Mouse (Mus musculus): ENCODE data around the gene Dph1. TPM values are rescaled to one million over a fixed set of nuclear protein-coding genes. Genes with fewer than 3 reads are reported as not detected.

The Dph1 gene
- polyA plus RNA-seq, 1 experiment = 33.8 TPM

DNA sequence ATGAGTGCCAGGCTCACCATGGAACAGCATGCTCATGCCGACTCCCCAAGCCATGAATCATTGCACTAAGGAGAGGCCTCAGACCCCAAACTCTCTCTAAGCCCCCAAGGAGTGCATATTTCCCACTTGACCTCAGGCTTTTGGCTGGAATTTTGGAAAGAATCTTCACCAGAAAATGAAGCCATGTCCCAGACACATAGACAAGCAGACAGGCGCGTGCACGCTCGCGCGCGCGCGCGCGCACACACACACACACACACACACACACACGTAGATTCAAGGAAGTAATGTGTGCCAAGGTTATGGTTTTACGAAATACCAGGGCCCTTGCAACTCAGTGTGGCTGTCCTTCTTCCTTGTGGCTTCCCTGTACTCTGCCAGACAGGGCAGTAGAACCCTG lies 32.6 kb downstream of the Dph1 start:
- Histone ChIP-seq H3K4me3 (ENCODE audit: control insufficient read depth, insufficient read depth, low read length) (no peak overlapping the region), H3K36me3 (ENCODE audit: control insufficient read depth, insufficient read depth, low read length) (peaks cover 7% of the 10 kb centered on the region; the same call in 1 of the 2 replicates), H3K27ac (ENCODE audit: control insufficient read depth, insufficient read depth, low read length) (no peak overlapping the region), H3K27me3 (ENCODE audit: control insufficient read depth, insufficient read depth, low read length) (no peaks in the 10 kb centered on the region), H3K4me1 (replicated peaks; ENCODE audit: control insufficient read depth, insufficient read depth, low read length) (peaks cover 5% of the 10 kb centered on the region; the same call in 1 of the 2 replicates)
- WGBS = 95% methylated on average over 14 of the region's 14 CpGs
- DNase-seq = no peak
- TF ChIP-seq CTCF (IDR thresholded peaks at IDR 0.05; ENCODE audit: borderline replicate concordance, control insufficient read depth, extremely low read depth, insufficient read depth, low read length, poor library complexity) (no peak), POLR2A (IDR thresholded peaks at IDR 0.05; ENCODE audit: control insufficient read depth, extremely low read depth, insufficient read depth, low read length, poor library complexity) (no peak)

DNA sequence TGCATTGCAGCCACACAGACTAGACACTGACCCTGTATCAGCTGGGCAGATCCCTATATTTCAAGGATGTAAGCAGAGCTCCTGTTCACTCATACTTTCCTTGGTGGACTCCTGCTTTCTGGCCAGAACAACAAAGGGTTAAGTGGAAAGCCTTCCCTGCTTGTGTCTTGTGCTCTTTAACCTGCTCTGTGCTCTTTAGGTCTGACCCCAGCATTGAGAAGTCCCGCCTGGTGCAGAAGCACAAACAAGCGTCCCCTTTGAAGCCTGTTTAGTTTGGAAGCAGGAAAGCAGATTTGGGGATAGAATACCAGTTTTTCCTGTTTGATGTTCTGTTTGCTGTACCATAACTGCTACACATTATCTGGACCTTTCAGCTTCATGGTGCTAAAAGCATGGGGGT lies 33.1 kb downstream of the Dph1 start:
- DNase-seq = no peak
- no peaks in the 10 kb centered on the region for H3K27me3 ChIP-seq (ENCODE audit: control insufficient read depth, insufficient read depth, low read length)
- peaks cover 7% of the 10 kb centered on the region; the same call in 1 of the 2 replicates for H3K4me1 ChIP-seq (replicated peaks; ENCODE audit: control insufficient read depth, insufficient read depth, low read length)
- peaks cover 6% of the 10 kb centered on the region; the same call in 1 of the 2 replicates for H3K36me3 ChIP-seq (ENCODE audit: control insufficient read depth, insufficient read depth, low read length)
- no peak overlapping the region for H3K27ac ChIP-seq (ENCODE audit: control insufficient read depth, insufficient read depth, low read length)
- TF ChIP-seq CTCF (IDR thresholded peaks at IDR 0.05; ENCODE audit: borderline replicate concordance, control insufficient read depth, extremely low read depth, insufficient read depth, low read length, poor library complexity) (no peak), POLR2A (IDR thresholded peaks at IDR 0.05; ENCODE audit: control insufficient read depth, extremely low read depth, insufficient read depth, low read length, poor library complexity) (no peak)
- no peak overlapping the region for H3K4me3 ChIP-seq (ENCODE audit: control insufficient read depth, insufficient read depth, low read length)
- 85% methylated on average over 2 of the region's 2 CpGs for WGBS

DNA sequence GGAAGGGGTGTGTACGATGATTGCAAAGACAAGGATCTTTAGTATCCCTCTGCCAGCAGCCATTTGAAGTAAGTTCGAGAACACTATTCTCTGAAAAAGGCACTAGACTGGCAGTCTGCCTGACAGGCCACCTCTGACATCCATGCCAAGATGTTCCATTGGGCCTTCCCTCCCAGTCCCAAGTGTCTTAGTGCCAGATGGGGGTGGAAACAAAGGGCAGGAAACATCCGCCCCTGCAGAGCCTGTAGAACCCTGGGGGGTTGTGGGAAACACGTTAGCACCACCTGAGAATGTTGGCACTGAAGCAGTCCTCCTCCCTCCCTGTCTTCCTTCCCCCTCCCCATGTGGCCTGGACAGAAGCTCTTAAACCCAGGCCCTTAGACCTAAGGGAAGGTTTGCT lies 34.0 kb downstream of the Dph1 start:
- Histone ChIP-seq H3K27me3 (ENCODE audit: control insufficient read depth, insufficient read depth, low read length) (no peaks in the 10 kb centered on the region), H3K36me3 (ENCODE audit: control insufficient read depth, insufficient read depth, low read length) (no peaks in the 10 kb centered on the region), H3K4me3 (ENCODE audit: control insufficient read depth, insufficient read depth, low read length) (no peak overlapping the region), H3K27ac (ENCODE audit: control insufficient read depth, insufficient read depth, low read length) (no peak overlapping the region), H3K4me1 (replicated peaks; ENCODE audit: control insufficient read depth, insufficient read depth, low read length) (peaks cover 7% of the 10 kb centered on the region; the same call in 1 of the 2 replicates)
- DNase-seq = no peak
- TF ChIP-seq CTCF (IDR thresholded peaks at IDR 0.05; ENCODE audit: borderline replicate concordance, control insufficient read depth, extremely low read depth, insufficient read depth, low read length, poor library complexity) (no peak), POLR2A (IDR thresholded peaks at IDR 0.05; ENCODE audit: control insufficient read depth, extremely low read depth, insufficient read depth, low read length, poor library complexity) (no peak)
- WGBS = 71% methylated on average over 4 of the region's 4 CpGs

DNA sequence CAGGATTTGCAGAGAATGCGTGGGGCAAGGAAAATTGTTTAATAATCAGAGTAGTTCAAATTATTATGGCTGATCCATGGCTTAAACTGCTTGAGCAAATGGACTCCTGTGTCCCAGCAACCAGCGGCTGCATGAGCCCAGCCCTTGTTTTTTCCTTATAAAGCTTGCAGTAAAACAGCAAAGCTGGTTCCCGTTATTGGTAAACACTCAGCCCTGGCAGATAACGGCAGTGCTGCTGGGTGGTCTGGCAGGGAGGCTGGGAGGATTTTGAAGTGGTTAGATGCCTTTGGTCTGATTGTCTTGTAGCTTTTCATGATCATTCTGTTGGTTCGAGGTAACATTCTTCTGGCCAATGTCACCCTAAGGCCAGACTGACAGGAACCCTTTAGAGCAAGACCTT lies 34.6 kb downstream of the Dph1 start:
- WGBS = 82% methylated on average over 5 of the region's 5 CpGs
- Histone ChIP-seq H3K27ac (ENCODE audit: control insufficient read depth, insufficient read depth, low read length) (no peak overlapping the region), H3K27me3 (ENCODE audit: control insufficient read depth, insufficient read depth, low read length) (no peaks in the 10 kb centered on the region), H3K4me3 (ENCODE audit: control insufficient read depth, insufficient read depth, low read length) (no peak overlapping the region), H3K36me3 (ENCODE audit: control insufficient read depth, insufficient read depth, low read length) (no peaks in the 10 kb centered on the region; the same call in 1 of the 2 replicates), H3K4me1 (replicated peaks; ENCODE audit: control insufficient read depth, insufficient read depth, low read length) (peaks cover 7% of the 10 kb centered on the region; the same call in 1 of the 2 replicates)
- no peak for DNase-seq
- TF ChIP-seq CTCF (IDR thresholded peaks at IDR 0.05; ENCODE audit: borderline replicate concordance, control insufficient read depth, extremely low read depth, insufficient read depth, low read length, poor library complexity) (no peak), POLR2A (IDR thresholded peaks at IDR 0.05; ENCODE audit: control insufficient read depth, extremely low read depth, insufficient read depth, low read length, poor library complexity) (no peak)

GRCm38 (mm10) chr11:75155985-75156384 lies 35.1 kb downstream of the Dph1 start:
- no peak for TF ChIP-seq POLR2A (IDR thresholded peaks at IDR 0.05; ENCODE audit: control insufficient read depth, extremely low read depth, insufficient read depth, low read length, poor library complexity)
- TF ChIP-seq CTCF (IDR thresholded peaks at IDR 0.05; ENCODE audit: borderline replicate concordance, control insufficient read depth, extremely low read depth, insufficient read depth, low read length, poor library complexity) = no peak
- no peak overlapping the region for H3K27ac ChIP-seq (ENCODE audit: control insufficient read depth, insufficient read depth, low read length)
- H3K36me3 ChIP-seq (ENCODE audit: control insufficient read depth, insufficient read depth, low read length) = peaks cover 2% of the 10 kb centered on the region
- 83% methylated on average over 6 of the region's 6 CpGs for WGBS
- no peak overlapping the region for H3K4me3 ChIP-seq (ENCODE audit: control insufficient read depth, insufficient read depth, low read length)
- peaks cover 7% of the 10 kb centered on the region; the same call in 1 of the 2 replicates for H3K4me1 ChIP-seq (replicated peaks; ENCODE audit: control insufficient read depth, insufficient read depth, low read length)
- no peak for DNase-seq
- H3K27me3 ChIP-seq (ENCODE audit: control insufficient read depth, insufficient read depth, low read length) = no peaks in the 10 kb centered on the region

DNA sequence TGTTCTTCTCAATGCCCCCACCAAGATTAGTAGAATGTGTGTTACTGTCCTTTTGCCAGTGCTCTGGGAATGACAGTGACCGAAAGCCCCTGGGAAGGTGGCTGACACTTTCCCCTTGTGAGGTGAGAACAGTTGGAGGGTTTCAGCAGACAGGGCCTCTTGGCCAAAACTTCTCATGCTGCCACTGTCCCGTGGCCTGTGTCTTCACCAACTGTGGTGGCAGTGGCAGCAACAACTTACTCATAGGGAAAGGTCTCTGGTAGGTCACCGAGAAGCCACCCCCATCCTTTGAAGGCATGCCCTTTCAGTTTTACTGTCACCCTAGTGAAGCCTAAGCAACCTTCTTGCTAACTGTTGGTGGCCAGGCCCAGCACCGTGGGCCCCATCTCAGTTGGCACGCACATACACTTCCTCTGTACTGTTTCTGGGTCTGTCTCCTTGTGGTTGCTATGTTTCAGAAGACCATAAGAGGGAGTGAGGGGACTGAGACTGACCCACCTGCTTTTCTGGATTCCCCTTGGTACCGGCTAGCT lies 36.9 kb downstream of the Dph1 start:
- DNase-seq = no peak
- Histone ChIP-seq H3K36me3 (ENCODE audit: control insufficient read depth, insufficient read depth, low read length) (peaks cover 14% of the 10 kb centered on the region), H3K4me1 (replicated peaks; ENCODE audit: control insufficient read depth, insufficient read depth, low read length) (peaks cover 7% of the 10 kb centered on the region; the same call in 1 of the 2 replicates), H3K27me3 (ENCODE audit: control insufficient read depth, insufficient read depth, low read length) (no peaks in the 10 kb centered on the region), H3K4me3 (ENCODE audit: control insufficient read depth, insufficient read depth, low read length) (no peak overlapping the region), H3K27ac (ENCODE audit: control insufficient read depth, insufficient read depth, low read length) (no peak overlapping the region)
- no peak for TF ChIP-seq CTCF (IDR thresholded peaks at IDR 0.05; ENCODE audit: borderline replicate concordance, control insufficient read depth, extremely low read depth, insufficient read depth, low read length, poor library complexity)
- TF ChIP-seq POLR2A (IDR thresholded peaks at IDR 0.05; ENCODE audit: control insufficient read depth, extremely low read depth, insufficient read depth, low read length, poor library complexity) = no peak
- 44% methylated on average over 6 of the region's 6 CpGs for WGBS

Measured in thymus, adult 2 months (tissue).